In genomic region chr4:93467998-93468397, GRCm38 (mm10) we compare ENCODE assay signal across 16 mouse cellular contexts.
"Had no signal": no experiment of that assay in that cellular context is flagged by ENCODE, and none has a peak within 500 bp of the region (broad histone marks: within the 10 kb centered on the region; RNA-seq: fewer than 3 reads in every experiment).

No protein-coding gene starts in this region.

- H3K27ac ChIP-seq: neural tube, embryonic 13.5 days; neural tube, embryonic 15.5 days; stomach, embryonic 15.5 days; stomach, postnatal 0 days had no signal

- H3K9me3 ChIP-seq: neural tube, embryonic 13.5 days; neural tube, embryonic 15.5 days; stomach, embryonic 15.5 days had no signal

- H3K36me3 ChIP-seq: neural tube, embryonic 13.5 days; neural tube, embryonic 15.5 days; stomach, embryonic 15.5 days had no signal

- H3K9ac ChIP-seq: neural tube, embryonic 13.5 days; neural tube, embryonic 15.5 days; stomach, embryonic 15.5 days had no signal

- H3K27me3 ChIP-seq: neural tube, embryonic 13.5 days; neural tube, embryonic 15.5 days; stomach, embryonic 15.5 days had no signal

- H3K4me1 ChIP-seq: neural tube, embryonic 13.5 days; neural tube, embryonic 15.5 days; stomach, embryonic 15.5 days had no signal

- H3K4me2 ChIP-seq: neural tube, embryonic 13.5 days; neural tube, embryonic 15.5 days; stomach, embryonic 15.5 days had no signal

- H3K4me3 ChIP-seq: neural tube, embryonic 13.5 days; neural tube, embryonic 15.5 days; stomach, embryonic 15.5 days had no signal

- DNase-seq: retina, postnatal 1 day; right cerebral cortex, adult 18-20 months; right cerebral cortex, postnatal 14 days; right cerebral cortex, postnatal 25 days; right cerebral cortex, postnatal 4 days; spleen, adult 18-20 months; thymus, adult 18-20 months; thymus, adult 2 months; thymus, postnatal 14 days; thymus, postnatal 25 days; thymus, postnatal 36 days; thymus, postnatal 4 days had no signal
